Mouse (Mus musculus) kidney, adult 18-20 months (tissue): ENCODE measurements around the gene Sumf1.

ENCODE experiments used
- DNase-seq: peaks from one replicate; pipeline ENCODE4 v3.0.0; 2021

The Sumf1 gene

DNA sequence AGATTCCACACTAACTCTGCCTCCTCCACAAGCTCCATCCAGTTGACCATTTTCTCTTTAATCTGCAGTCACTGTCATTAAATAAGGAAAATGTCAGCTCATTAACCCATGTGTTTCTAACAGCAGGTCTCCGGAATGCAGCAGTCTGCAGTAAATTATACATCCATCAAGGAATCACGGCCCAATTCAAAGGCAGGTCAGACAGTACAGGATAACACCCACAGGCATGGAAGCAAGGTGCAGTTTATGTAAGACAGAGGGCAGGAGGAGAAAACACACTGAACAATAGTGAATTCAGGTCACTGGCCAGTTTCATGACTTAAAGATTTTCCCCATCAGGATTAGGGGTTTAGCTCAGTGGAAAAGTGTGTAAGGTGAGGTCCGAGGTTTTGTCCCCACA, 40.1 kb downstream of the Sumf1 start:
- no peak for DNase-seq

DNA sequence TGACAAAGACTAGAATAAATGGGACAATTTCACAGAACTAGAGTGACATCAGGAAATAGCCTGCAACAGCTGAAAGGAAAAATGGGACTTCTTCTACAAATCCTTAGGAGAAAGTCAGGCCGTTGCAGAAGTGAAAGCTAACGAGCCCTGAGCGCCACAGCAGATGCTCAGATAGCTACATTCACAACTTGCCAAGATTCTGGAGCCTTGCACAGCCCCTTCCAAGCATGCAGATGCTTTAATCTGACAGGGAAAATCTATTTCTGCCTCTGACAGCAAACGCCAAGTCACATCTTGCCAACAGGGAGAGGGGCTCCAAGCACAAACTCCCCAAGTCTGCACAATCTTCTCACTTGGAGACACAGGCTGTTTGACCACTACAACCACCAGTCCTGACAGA, 42.6 kb downstream of the Sumf1 start:
- no peak for DNase-seq

DNA sequence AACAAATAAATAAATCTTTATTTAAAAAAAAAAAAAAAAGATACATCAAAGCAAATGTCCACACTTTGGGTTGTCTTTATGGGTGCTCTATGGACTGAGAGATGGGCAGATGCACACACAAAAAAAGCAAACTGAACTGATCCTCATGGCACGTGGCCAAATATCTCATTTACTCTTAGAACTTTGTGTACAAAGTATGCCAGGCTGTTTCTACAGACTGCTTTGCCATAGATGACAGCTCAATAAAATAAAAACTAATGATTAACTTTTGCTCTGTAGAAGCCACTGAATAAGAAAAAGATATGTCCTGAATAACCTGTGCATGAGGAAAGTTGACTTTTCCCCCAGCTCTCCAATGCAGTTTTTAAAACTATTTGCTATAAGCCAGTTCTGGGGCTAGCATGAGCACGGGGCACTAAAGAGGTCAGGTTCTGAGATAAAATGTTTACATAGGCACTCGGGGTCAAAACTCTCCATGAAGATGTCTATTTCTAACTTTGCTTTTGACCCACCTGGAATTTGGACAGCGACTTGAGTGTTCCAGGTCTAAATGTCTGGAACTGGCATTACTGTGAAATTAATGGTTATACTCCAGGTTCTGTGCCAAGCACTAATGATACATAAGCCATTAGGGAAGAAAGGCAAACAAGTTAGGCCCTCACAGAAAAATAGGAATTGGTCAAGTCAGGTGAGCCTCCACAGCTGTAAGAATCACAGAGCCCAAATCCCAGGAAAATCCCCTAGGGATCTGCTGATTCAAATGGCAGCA, 44.5 kb downstream of the Sumf1 start:
- DNase-seq: peak; percentile 61

DNA sequence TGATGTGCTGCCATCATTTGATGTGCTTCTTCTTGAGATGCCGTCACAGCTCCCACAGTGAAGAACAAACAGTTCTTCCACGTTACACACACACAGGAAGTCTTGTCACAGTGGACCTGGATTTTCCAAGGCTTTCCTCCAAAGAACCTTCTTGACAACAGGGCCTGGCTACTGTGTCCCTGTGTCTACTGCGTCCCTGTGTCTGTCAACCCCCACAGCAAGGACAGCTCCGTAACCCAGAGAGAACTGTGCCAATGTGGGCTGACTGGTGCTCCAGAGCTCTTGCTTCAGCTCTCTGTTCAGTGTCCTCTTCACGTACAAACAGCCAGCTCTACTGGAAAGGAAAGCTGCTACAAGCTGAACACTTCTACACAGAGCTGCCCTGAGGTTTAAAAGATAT, 48.4 kb downstream of the Sumf1 start:
- DNase-seq: no peak

- no peak for DNase-seq
Measured at GRCm38 (mm10) chr6:108136286-108136685, 49.1 kb downstream of the Sumf1 start.

DNA sequence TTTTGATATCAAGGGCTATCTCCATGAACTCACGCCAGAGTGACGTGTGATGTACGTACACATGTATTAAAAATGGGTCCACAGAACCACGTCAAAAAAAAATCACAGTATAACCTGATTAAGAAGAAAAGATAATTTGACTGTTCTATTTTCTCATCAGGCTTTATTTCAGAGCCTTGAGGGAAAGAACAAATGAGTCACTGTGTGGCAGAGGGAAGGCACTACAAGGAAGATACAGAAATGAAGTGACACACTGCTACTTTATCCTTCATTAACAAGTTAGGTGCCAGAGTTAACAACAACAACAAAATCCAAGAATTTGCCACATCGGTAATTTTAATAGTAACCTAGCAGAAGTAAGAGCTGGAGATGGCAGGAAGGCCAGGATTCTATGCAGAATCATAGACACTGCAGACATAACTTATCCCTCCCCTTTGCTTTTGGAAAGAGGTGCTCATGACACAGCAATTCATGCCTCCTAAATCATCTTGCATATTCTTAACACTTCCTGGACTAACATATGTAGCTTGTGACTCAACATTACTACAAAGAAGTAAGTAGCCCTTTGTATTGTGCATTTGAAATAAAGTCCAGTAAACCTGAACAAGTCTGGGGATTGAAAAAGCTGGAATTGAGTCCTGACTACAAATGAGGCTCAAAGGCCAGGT, 53.0 kb downstream of the Sumf1 start:
- no peak for DNase-seq

- no peak for DNase-seq
Measured at GRCm38 (mm10) chr6:108130718-108131117, 54.7 kb downstream of the Sumf1 start.

DNA sequence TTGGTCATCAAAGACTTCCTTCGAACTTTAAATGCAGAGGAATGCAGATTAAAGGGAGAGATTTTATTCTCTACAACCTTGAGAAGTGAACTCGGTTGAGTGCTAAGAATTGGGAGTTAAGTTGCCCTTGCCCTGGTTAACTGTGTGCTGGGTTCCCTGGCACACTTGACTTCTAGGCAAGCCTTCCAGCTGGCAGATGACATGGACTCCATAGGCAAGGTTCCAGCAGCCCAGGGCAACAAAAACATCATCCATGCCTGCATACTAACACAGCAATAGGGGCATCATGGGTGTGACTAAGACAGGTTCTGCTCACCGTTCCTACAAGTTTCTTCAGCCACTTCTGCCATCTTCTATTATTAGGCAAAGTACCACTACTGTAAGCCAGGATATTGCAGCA, 58.8 kb downstream of the Sumf1 start:
- DNase-seq: no peak

GRCm38 (mm10) chr6:108125474-108125873, 59.9 kb downstream of the Sumf1 start:
- no peak for DNase-seq

- no peak for DNase-seq
Measured at GRCm38 (mm10) chr6:108117881-108118280, 67.5 kb downstream of the Sumf1 start.

GRCm38 (mm10) chr6:108114971-108115370, 70.4 kb downstream of the Sumf1 start:
- DNase-seq: no peak

DNA sequence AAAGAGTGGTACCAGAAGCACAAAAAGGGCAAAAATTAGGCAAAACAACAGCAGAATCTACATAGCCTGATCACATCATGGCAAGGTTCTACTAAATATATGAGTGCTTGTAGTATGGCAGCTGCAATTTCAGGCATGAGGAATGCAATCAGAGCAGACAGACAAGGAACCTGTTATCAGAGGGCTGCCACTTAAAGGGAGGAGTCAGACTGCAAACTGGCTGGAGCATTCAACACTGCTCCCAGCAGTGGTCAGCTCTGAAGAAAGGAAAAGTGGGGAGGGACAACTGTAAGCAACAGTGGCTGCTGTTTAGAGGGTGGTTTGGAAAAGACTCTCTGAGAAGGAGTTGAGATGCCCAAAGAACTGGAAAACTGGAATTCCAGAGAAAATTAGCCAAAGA, 73.7 kb downstream of the Sumf1 start:
- DNase-seq: no peak

GRCm38 (mm10) chr6:108110336-108110735, 75.0 kb downstream of the Sumf1 start:
- no peak for DNase-seq

DNA sequence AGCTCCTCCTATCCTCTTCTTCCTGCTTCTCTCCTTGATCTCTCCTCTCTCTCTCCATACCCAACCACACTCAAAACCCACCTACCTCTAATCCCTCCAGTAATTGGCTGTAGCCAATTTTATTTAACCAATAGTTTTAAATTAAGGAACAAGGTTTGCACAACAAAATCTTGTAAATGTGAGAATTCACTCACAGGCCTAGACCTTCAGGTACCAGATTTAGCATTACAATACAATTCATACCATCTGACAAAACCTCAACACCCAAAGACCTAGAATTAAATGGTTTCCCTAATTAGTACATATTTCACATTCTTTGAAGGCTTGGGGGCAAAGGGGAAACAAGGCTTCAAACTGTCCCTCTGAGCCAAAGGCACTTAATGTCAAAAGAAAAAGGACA, 78.0 kb downstream of the Sumf1 start:
- no peak for DNase-seq

GRCm38 (mm10) chr6:108101936-108102830, 83.2 kb downstream of the Sumf1 start:
- peak; percentile 67 for DNase-seq

DNA sequence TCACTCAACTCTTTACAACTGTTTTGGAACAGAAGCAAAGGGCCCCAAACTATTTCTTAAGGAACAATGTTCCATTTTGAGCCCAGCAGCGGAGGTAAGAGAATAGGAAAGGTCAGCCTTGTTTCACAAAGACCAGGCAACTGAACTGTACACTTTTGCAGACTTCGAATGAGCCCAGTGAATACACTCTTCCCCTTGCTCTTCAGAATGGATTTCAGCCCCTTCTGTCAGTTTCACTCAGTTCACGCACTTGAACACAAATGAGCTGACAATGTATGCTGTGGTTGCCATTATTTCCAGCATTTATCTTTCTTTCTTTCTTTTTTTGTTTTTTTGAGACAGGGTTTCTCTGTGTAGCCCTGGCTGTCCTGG, 86.5 kb downstream of the Sumf1 start:
- no peak for DNase-seq

DNA sequence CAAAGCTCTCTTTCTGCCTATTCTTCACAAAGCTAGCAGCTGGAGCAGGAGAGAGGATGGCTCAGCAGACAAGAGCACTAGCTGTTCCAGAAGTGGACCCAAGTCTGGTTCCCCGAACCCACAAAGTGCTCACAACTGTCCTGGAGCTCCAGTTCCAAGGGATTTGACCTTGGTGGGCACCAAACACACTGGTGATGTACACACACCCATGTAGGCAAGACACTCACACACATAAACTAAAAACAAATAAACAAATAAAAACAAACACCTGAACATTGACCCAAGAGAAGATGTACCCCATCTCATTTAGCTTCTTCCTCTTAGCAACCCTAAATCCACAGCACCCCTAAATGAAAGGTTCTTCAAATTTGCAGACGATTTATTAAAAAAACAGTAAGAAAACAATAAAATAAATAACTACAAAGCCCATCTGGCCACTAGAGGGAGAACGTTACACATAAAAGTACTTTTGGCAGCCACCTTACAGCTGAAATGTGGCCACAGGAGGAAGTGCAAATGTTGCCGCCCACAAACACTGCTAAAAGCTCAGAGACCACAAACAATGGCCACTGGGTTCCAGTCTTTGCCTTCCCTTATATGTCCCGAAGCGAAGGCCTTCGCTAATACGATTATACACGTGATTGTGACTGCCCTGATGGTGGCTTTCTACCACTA, 87.1 kb downstream of the Sumf1 start:
- DNase-seq: peak; percentile 71

DNA sequence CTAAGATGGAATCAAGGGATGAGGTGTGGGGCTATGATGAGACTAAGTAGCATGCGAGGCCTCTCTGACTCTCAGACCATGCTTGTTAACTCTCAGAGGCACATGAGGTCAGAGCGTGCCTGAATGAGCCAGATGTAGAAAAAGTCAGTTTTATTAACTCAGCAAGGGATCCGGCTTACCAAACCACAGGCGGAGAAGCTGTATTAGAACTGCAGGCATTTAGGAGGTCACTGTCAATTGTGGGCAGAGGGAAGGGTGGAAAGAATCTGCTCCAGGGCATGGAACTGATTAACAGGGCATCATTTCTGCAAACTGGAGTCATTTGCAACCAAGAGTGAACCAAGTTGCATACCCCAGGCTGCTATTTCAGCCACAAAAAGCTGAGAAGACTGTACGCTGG, 89.9 kb downstream of the Sumf1 start:
- no peak for DNase-seq

DNA sequence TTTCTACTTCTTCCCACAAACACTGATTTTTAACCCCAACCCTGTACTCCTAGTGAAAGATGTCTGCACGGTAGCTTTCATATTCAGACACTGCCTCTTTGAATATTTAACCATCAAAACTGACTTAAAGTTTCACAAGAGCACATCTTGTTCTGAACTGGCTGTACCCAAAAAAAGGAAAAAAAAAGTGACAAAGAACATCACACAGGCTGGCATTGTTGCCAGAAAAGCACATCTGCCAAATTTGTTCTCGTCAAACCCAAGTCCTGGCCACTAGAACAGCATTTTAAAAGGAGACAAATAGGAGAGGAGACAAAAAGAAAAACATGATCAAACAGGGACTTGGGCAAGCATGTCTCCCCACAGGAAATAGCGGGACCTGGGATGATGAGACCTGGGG, 91.9 kb downstream of the Sumf1 start:
- DNase-seq: no peak

- DNase-seq: no peak
Measured at GRCm38 (mm10) chr6:108092646-108093045, 92.7 kb downstream of the Sumf1 start.

- no peak for DNase-seq
Measured at GRCm38 (mm10) chr6:108091296-108091695, 94.1 kb downstream of the Sumf1 start.

GRCm38 (mm10) chr6:108075857-108076256, 109.5 kb downstream of the Sumf1 start:
- no peak for DNase-seq

DNA sequence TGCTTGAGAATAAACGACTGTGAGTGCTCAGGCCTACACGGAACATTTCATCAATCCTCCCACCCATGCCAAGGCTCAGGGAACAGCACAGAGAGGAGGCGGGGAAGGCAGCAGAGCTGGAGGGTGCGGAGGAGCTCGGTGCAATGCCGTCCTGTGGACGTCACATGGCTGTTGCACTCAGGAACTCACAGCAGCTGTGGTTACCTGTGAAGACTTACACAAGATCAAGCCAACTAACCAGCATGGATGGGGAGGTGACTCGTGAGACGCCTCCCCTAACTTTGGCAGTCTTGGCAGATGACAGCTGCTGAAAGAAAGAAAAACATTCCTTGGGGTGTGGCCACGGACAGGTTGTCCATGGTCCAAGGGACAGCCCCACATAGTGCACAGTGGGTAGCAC, 110.8 kb downstream of the Sumf1 start:
- DNase-seq: no peak
